Mouse (Mus musculus) C2C12 (cell line): ENCODE data around the gene Xxylt1. TPM values are rescaled to one million over a fixed set of nuclear protein-coding genes. Genes with fewer than 3 reads are reported as not detected.

Source experiments
- H3K27me3 ChIP-seq: one replicate; pipeline ENCODE4 v1.6.1; 2011; ENCODE audit not compliant: control insufficient read depth, insufficient read depth, insufficient read length
- H3K36me3 ChIP-seq: one replicate; pipeline ENCODE4 v1.6.1; 2011; ENCODE audit not compliant: control insufficient read depth, insufficient read depth
- H3K4me3 ChIP-seq: one replicate; pipeline ENCODE4 v1.5.1; 2011; ENCODE audit warnings: mild to moderate bottlenecking, control low read depth; ENCODE audit not compliant: poor library complexity, insufficient read depth, severe bottlenecking
- H3K79me2 ChIP-seq: one replicate; pipeline ENCODE4 v1.6.1; 2011; ENCODE audit not compliant: control insufficient read depth, insufficient read depth
- H3K79me3 ChIP-seq: one replicate; pipeline ENCODE4 v1.6.1; 2011; ENCODE audit warnings: low read depth, control low read depth
- H3ac ChIP-seq: one replicate; pipeline ENCODE3; 2011; ENCODE audit warnings: low read depth; ENCODE audit not compliant: control insufficient read depth, insufficient read length
- CEBPB ChIP-seq: IDR thresholded peaks from one replicate; pipeline ENCODE4 v1.6.1; 2011; ENCODE audit warnings: low read depth, mild to moderate bottlenecking, control low read depth, moderate library complexity
- CTCF ChIP-seq: IDR thresholded peaks from one replicate; pipeline ENCODE4 v1.5.1; 2011; ENCODE audit not compliant: control insufficient read depth, insufficient read depth, insufficient read length
- FOSL1 ChIP-seq: IDR thresholded peaks from one replicate; pipeline ENCODE4 v1.8.0; 2011; ENCODE audit warnings: mild to moderate bottlenecking, low read length; ENCODE audit not compliant: poor library complexity, insufficient read depth, severe bottlenecking
- MAX ChIP-seq: IDR thresholded peaks from one replicate; pipeline ENCODE4 v1.6.1; 2011; ENCODE audit warnings: mild to moderate bottlenecking, control low read depth
- MYOD1 ChIP-seq: IDR thresholded peaks from one replicate; pipeline ENCODE4 v1.6.1; 2011; ENCODE audit warnings: low read depth; ENCODE audit not compliant: control insufficient read depth, insufficient read length
- MYOG ChIP-seq: IDR thresholded peaks from one replicate; pipeline ENCODE4 v1.6.1; 2011; ENCODE audit not compliant: control insufficient read depth, insufficient read length; ENCODE audit errors: extremely low read depth
- USF1 ChIP-seq: IDR thresholded peaks from one replicate; pipeline ENCODE4 v1.6.1; 2011; ENCODE audit warnings: low read depth, mild to moderate bottlenecking, control low read depth, moderate library complexity
- polyA plus RNA-seq: library from polyadenylated mRNA; unstranded; fragments of >200 nt; fragmentation: generic; extraction: Trizol; gene quantifications from one replicate; pipeline ENCODE4 v1.2.1, GENCODE M21; 2012; ENCODE audit warnings: missing spikeins

The Xxylt1 gene
- polyA plus RNA-seq, 1 experiment = 10.4 TPM

DNA sequence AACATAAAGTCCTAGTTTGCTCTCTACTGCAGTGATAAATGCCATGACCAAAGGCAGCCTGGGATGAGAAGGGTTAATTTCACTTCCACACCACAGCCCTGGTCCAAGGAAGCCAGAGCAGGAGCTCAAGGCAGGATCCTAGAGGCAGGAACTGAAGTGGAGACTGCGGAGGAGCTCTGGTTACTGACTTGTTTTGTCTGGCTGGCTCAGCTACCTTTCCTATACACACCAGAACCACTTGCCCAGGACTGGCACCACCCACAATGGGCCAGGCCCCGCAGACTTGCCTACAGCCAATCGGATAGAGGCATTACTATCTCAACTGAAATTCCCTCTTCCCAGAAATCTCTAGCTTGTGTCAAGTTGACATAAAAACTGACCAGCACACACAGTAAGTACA, 21.0 kb downstream of the Xxylt1 start:
- Histone ChIP-seq H3ac (no peak overlapping the region), H3K27me3 (no peaks in the 10 kb centered on the region), H3K4me3 (no peak overlapping the region), H3K79me3 (no peaks in the 10 kb centered on the region), H3K36me3 (no peaks in the 10 kb centered on the region), H3K79me2 (no peaks in the 10 kb centered on the region)
- no peak for TF ChIP-seq USF1
- no peak for TF ChIP-seq CTCF
- TF ChIP-seq MAX = no peak
- TF ChIP-seq MYOG = no peak
- no peak for TF ChIP-seq CEBPB
- TF ChIP-seq FOSL1 = no peak
- TF ChIP-seq MYOD1 = no peak

DNA sequence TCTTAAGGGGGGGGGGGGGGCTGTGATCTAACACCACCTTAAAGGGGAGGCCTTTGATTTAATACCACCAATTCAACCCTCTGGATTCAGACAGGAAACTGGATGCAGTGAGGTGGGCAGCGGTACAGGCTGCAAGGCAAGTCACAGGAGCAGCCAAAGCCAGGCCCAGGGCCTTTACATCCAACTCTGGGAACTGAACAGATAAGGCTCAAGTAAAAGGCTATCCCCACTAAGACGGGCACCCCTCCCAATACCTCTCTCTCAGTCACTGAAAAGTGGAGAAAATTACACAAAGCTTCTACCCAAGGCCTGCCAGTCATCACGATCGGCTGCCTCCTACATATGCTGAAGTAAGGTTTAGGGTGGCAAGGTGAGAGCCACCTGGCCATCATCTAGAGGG, 21.5 kb downstream of the Xxylt1 start:
- no peak for TF ChIP-seq CEBPB
- no peak for TF ChIP-seq MYOD1
- no peak for TF ChIP-seq MYOG
- Histone ChIP-seq H3K27me3 (no peaks in the 10 kb centered on the region), H3K79me3 (no peaks in the 10 kb centered on the region), H3ac (no peak overlapping the region), H3K79me2 (no peaks in the 10 kb centered on the region), H3K36me3 (no peaks in the 10 kb centered on the region), H3K4me3 (no peak overlapping the region)

DNA sequence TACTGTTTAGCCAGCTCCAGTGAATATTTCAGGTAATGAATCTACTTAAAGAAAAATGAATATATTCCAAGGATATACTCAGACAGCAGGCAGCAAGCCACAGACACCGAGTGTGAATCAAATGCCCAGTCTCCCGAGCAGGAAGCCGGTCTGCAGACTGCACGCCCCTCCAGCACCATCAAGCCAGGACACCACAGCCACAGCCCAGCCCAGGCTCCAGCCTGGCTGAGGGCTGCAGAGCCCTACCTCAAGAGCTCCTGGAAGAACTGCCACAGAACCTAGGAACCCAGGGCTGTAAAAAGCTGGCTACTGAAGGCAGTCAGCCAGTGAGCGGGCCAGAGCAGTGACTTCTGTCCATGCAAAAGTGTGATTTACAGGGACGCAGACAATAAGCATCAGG, 28.4 kb downstream of the Xxylt1 start:
- no peak overlapping the region for H3ac ChIP-seq
- no peaks in the 10 kb centered on the region for H3K36me3 ChIP-seq
- H3K4me3 ChIP-seq = no peak overlapping the region
- TF ChIP-seq CEBPB = no peak
- TF ChIP-seq MYOD1 = no peak
- no peak for TF ChIP-seq MAX
- no peak for TF ChIP-seq FOSL1
- no peak for TF ChIP-seq USF1
- no peak for TF ChIP-seq CTCF
- TF ChIP-seq MYOG = no peak
- no peaks in the 10 kb centered on the region for H3K79me2 ChIP-seq
- H3K79me3 ChIP-seq = no peaks in the 10 kb centered on the region
- no peaks in the 10 kb centered on the region for H3K27me3 ChIP-seq

DNA sequence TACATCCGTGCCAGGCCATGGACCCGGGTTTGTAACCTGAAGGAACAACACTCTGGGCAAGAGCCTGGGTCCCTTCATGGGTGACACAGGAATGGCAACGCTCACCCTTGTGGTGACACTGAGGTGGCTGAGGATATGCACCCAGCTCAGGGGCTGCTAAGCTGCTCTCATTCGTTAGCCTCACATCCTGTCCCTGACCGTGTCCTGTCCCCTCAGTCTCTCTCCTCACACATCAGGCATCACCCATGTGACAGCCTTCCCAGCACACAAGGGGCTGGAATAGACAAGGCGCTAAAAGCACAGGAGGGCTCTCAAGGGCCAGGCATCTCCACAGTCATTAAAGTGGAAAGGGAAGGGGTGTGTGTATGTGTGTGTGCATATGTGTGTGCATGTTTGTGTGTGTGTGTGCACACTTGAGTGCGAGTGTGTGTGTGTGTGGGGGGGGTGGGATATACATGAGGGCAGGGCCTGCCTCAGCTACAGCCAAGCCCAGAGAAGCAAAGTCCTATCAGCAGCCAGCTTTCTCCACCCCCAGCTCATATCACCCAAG, 29.0 kb downstream of the Xxylt1 start:
- H3K36me3 ChIP-seq = no peaks in the 10 kb centered on the region
- no peaks in the 10 kb centered on the region for H3K79me2 ChIP-seq
- no peak for TF ChIP-seq MAX
- H3K27me3 ChIP-seq = no peaks in the 10 kb centered on the region
- no peak overlapping the region for H3ac ChIP-seq
- H3K79me3 ChIP-seq = no peaks in the 10 kb centered on the region
- H3K4me3 ChIP-seq = no peak overlapping the region

DNA sequence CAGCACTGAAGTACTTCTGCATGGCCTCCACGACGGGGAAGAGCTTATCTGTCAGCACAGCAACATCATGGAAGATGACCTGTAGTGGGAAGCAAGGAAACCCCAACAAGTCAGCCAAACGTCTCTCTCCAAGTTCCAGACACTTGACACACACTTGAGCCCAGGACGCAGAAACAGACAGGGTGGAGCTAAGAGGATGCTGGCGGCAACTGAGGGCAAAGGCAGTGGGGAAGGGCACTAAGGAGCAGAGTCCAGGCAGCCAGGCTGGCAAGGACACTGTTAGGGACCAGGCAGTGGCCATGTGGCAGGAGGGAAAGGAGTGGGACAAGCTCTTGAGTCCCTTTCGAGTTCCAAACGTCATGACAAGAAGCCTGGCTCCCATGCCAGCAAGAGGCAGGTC, 30.5 kb downstream of the Xxylt1 start:
- Histone ChIP-seq H3ac (no peak overlapping the region), H3K4me3 (no peak overlapping the region), H3K36me3 (no peaks in the 10 kb centered on the region), H3K27me3 (no peaks in the 10 kb centered on the region), H3K79me3 (no peaks in the 10 kb centered on the region), H3K79me2 (no peaks in the 10 kb centered on the region)
- TF ChIP-seq CEBPB = no peak
- no peak for TF ChIP-seq MAX
- no peak for TF ChIP-seq USF1
- no peak for TF ChIP-seq CTCF
- TF ChIP-seq FOSL1 = no peak
- no peak for TF ChIP-seq MYOD1
- TF ChIP-seq MYOG = no peak

DNA sequence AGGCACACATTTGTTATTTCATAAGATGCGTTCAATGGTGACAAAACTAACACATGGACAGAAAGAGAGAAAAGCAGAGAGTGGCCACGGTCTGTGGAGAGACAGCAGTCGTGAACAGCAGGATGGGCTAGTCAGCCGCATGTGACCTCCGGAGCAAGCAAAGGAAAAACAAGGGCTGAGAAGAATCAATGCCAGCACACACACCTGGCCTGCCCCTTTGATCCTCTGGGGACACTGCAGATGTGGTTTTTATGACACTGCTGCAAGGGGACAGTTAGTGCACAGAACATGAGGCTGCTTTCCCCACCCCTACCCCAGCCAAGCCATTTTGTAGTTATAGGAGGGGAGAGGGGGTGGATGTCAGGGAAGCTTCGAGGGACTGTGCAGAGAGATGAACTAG, 33.0 kb downstream of the Xxylt1 start:
- no peak overlapping the region for H3ac ChIP-seq
- no peaks in the 10 kb centered on the region for H3K79me3 ChIP-seq
- H3K4me3 ChIP-seq = no peak overlapping the region
- H3K36me3 ChIP-seq = no peaks in the 10 kb centered on the region
- H3K27me3 ChIP-seq = no peaks in the 10 kb centered on the region
- no peaks in the 10 kb centered on the region for H3K79me2 ChIP-seq
- TF ChIP-seq CTCF = no peak
- TF ChIP-seq MAX = no peak
- TF ChIP-seq FOSL1 = no peak
- no peak for TF ChIP-seq USF1
- no peak for TF ChIP-seq CEBPB
- no peak for TF ChIP-seq MYOD1
- no peak for TF ChIP-seq MYOG
